Mouse (Mus musculus): Measurements from ENCODE around the gene Daxx. TPM values are rescaled to one million over a fixed set of nuclear protein-coding genes. Genes with fewer than 3 reads are reported as not detected.

Gene Daxx
- polyA plus RNA-seq, 1 experiment from 2014 or later, result 66.8 TPM

DNA sequence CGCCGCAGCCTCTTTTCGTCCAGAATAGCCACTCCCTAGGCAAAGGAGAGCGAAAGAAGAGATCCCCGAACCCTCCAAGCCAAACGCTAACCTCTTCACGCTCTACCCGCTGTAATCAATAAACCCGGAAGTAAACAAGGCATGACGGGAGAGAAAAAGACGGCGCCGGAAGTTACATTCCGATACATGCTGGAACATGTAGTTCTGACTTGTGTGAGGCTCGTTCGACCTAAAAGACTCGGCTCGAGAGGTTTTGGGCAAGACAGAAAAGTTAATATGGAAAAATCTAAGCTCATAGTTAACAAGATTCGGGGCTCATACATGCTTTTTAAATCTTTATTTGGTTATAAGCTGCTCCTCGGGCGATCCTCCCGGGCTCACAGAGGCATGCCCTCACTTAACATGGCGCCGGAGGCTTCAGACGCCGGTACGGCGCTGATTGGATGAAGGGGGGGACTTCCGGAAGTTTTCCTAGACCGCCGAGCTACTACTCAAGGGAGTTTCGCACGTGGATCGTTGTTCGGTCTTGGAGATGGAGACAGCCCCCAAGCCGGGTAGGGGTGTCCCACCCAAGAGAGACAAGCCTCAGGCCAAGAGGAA is 31.1 kb downstream of the Daxx start, which contains the start of the genes Pfdn6 and Wdr46:
Gene Pfdn6, minus strand, starts transcription at position 138 of the 600 bp plus-strand sequence.
Gene Wdr46, plus strand, starts transcription at position 455 of the 600 bp plus-strand sequence.
- DNase-seq (ENCODE audit: low spot score) (peak; percentile 87), ATAC-seq (ENCODE audit: insufficient number of reproducible peaks, low FRiP score, low TSS enrichment, low read depth) (peak; percentile 78)
- peak within 1 kb of the TSS; percentile 96 for H3K4me2 ChIP-seq (ENCODE audit: low read depth, severe bottlenecking)
- H3K27me3 ChIP-seq (ENCODE audit: control insufficient read depth, insufficient read depth, low read length), result no peaks in the 10 kb centered on the region
- peak within 1 kb of the TSS; percentile 73 for H3K9ac ChIP-seq (ENCODE audit: low read length)
- peaks cover 23% of the 10 kb centered on the region for H3K36me3 ChIP-seq (ENCODE audit: control insufficient read depth, insufficient read depth, low read length)
- peaks cover 11% of the 10 kb centered on the region for H3K4me1 ChIP-seq (ENCODE audit: control insufficient read depth, insufficient read depth, low read length)
- no peaks in the 10 kb centered on the region for H3K9me3 ChIP-seq (ENCODE audit: control insufficient read depth, low read length)
- no peak within 1 kb of the TSS for H3K27ac ChIP-seq (replicated peaks; ENCODE audit: low read depth, low read length)
- WGBS, result under 1% methylated on average over 36 of the region's 36 CpGs
- peak within 1 kb of the TSS; percentile 93 for H3K4me3 ChIP-seq (ENCODE audit: low read depth, low read length)

DNA sequence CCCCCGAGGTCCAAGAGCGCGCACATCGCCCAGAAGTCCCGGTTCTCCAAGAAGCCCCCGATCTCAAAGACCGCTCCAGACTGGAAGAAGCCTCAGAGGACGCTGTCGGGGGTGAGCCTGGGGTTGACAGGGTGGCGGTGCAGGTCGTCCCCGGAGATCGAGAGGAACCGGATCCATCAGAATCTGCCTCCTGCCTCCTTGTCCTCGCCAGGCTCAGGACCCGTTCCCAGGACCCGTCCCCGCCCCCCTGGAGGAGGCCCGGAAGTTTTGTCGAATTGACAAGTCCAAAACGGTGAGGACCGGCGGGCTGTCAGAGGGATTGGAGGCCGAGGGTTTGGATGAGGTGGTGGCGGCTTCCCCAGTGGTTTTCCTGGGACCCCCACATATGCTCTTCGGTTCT is 31.8 kb downstream of the Daxx start:
- Histone ChIP-seq H3K9me3 (ENCODE audit: control insufficient read depth, low read length) (no peaks in the 10 kb centered on the region), H3K4me3 (ENCODE audit: low read depth, low read length) (peak overlapping the region; percentile 93), H3K27me3 (ENCODE audit: control insufficient read depth, insufficient read depth, low read length) (no peaks in the 10 kb centered on the region), H3K4me2 (ENCODE audit: low read depth, severe bottlenecking) (peak overlapping the region; percentile 96), H3K36me3 (ENCODE audit: control insufficient read depth, insufficient read depth, low read length) (peaks cover 19% of the 10 kb centered on the region), H3K4me1 (ENCODE audit: control insufficient read depth, insufficient read depth, low read length) (peaks cover 11% of the 10 kb centered on the region), H3K27ac (replicated peaks; ENCODE audit: low read depth, low read length) (no peak overlapping the region), H3K9ac (ENCODE audit: low read length) (peak overlapping the region; percentile 73)
- 0 out of 2 replicates have a peak, but pooled peaks have one; percentile 24 for ATAC-seq (ENCODE audit: insufficient number of reproducible peaks, low FRiP score, low TSS enrichment, low read depth)
- DNase-seq (ENCODE audit: low spot score), result no peak
- 3% methylated on average over 26 of the region's 26 CpGs for WGBS

DNA sequence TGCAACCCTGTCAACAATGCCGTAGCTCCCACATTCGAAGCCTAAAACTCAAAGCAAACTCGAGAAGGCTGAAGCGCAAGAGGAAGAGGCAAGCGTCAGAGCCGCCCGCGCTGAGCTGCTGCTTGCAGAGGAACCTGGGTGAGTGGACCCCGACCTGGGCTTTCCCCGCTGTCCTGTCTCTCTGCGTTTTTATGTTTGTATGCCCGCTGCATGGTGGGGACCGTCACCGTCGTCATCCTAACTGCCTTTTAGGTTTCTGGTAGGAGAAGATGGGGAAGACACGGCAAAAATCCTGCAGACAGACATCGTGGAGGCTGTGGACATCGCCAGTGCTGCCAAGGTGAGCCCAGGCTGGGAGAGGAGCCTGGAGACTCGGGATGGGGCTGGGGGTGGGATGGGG is 32.2 kb downstream of the Daxx start:
- no peak for ATAC-seq (ENCODE audit: insufficient number of reproducible peaks, low FRiP score, low TSS enrichment, low read depth)
- Histone ChIP-seq H3K36me3 (ENCODE audit: control insufficient read depth, insufficient read depth, low read length) (peaks cover 19% of the 10 kb centered on the region), H3K9ac (ENCODE audit: low read length) (peak overlapping the region; percentile 73), H3K27me3 (ENCODE audit: control insufficient read depth, insufficient read depth, low read length) (no peaks in the 10 kb centered on the region), H3K4me1 (ENCODE audit: control insufficient read depth, insufficient read depth, low read length) (peaks cover 11% of the 10 kb centered on the region), H3K4me3 (ENCODE audit: low read depth, low read length) (peak overlapping the region; percentile 93), H3K9me3 (ENCODE audit: control insufficient read depth, low read length) (no peaks in the 10 kb centered on the region), H3K27ac (replicated peaks; ENCODE audit: low read depth, low read length) (no peak overlapping the region), H3K4me2 (ENCODE audit: low read depth, severe bottlenecking) (peak overlapping the region; percentile 96)
- 61% methylated on average over 19 of the region's 19 CpGs for WGBS
- no peak for DNase-seq (ENCODE audit: low spot score)

DNA sequence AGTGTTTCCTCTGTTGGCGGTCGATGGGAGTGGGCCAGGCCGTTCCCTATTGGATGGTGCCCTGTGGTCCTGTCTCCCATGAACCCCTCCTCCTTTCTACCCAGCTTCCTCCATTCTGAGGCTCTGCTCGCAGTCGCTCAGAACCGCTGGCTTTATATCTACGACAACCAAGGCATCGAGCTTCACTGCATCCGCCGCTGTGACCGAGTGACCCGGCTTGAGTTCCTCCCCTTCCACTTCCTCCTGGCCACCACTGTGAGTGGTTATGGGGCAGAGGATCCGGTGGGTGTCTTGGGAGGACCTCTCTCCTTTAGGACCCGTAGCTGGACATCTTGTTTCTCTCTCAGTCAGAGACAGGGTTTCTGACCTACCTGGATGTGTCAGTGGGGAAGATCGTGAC is 34.2 kb downstream of the Daxx start:
- no peak overlapping the region for H3K9ac ChIP-seq (ENCODE audit: low read length)
- no peaks in the 10 kb centered on the region for H3K9me3 ChIP-seq (ENCODE audit: control insufficient read depth, low read length)
- no peak overlapping the region for H3K4me3 ChIP-seq (ENCODE audit: low read depth, low read length)
- no peak overlapping the region for H3K27ac ChIP-seq (replicated peaks; ENCODE audit: low read depth, low read length)
- peaks cover 11% of the 10 kb centered on the region for H3K4me1 ChIP-seq (ENCODE audit: control insufficient read depth, insufficient read depth, low read length)
- ATAC-seq (ENCODE audit: insufficient number of reproducible peaks, low FRiP score, low TSS enrichment, low read depth) (no peak), DNase-seq (ENCODE audit: low spot score) (no peak)
- peaks cover 17% of the 10 kb centered on the region for H3K36me3 ChIP-seq (ENCODE audit: control insufficient read depth, insufficient read depth, low read length)
- no peak overlapping the region for H3K4me2 ChIP-seq (ENCODE audit: low read depth, severe bottlenecking)
- 94% methylated on average over 15 of the region's 15 CpGs for WGBS
- H3K27me3 ChIP-seq (ENCODE audit: control insufficient read depth, insufficient read depth, low read length), result no peaks in the 10 kb centered on the region

DNA sequence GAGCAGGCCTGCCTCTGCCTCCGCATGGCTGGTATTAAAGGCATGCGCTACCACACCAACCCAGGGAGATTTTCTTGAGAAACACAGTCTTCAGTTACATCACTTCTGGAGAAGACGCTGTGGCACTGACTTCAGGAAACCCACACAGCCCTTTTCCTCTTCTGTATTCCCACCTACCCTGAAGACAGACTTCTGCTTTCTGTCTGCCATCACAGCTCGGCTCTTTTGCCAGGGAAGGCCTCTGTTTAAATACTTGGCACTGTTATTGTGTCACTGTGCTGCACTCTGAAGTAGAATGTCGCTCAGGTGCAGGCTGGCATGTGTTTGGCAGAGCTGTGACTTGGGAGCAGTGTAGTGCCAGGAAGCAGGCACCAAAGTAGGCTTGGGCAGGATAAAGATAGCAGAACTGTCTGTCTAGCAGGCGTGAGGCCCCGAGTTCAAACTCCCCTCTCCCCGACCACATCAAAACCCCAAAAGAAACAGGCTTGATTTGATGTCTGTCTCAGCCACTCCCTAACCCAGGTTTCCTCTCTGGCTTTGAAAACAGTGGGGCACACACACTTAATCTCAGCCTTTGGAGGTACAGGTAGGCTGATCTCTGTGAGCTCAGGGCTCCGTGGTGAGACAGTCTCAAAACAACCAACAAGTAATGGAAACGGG is 38.3 kb downstream of the Daxx start:
- H3K9me3 ChIP-seq (ENCODE audit: control insufficient read depth, low read length), result no peaks in the 10 kb centered on the region
- ATAC-seq (ENCODE audit: insufficient number of reproducible peaks, low FRiP score, low TSS enrichment, low read depth) (no peak), DNase-seq (ENCODE audit: low spot score) (no peak)
- WGBS, result 90% methylated on average over 10 of the region's 10 CpGs
- no peaks in the 10 kb centered on the region for H3K27me3 ChIP-seq (ENCODE audit: control insufficient read depth, insufficient read depth, low read length)
- H3K4me1 ChIP-seq (ENCODE audit: control insufficient read depth, insufficient read depth, low read length), result peaks cover 18% of the 10 kb centered on the region
- H3K4me3 ChIP-seq (ENCODE audit: low read depth, low read length), result no peak overlapping the region
- peaks cover 17% of the 10 kb centered on the region for H3K36me3 ChIP-seq (ENCODE audit: control insufficient read depth, insufficient read depth, low read length)
- no peak overlapping the region for H3K9ac ChIP-seq (ENCODE audit: low read length)
- H3K27ac ChIP-seq (replicated peaks; ENCODE audit: low read depth, low read length), result no peak overlapping the region
- no peak overlapping the region for H3K4me2 ChIP-seq (ENCODE audit: low read depth, severe bottlenecking)

DNA sequence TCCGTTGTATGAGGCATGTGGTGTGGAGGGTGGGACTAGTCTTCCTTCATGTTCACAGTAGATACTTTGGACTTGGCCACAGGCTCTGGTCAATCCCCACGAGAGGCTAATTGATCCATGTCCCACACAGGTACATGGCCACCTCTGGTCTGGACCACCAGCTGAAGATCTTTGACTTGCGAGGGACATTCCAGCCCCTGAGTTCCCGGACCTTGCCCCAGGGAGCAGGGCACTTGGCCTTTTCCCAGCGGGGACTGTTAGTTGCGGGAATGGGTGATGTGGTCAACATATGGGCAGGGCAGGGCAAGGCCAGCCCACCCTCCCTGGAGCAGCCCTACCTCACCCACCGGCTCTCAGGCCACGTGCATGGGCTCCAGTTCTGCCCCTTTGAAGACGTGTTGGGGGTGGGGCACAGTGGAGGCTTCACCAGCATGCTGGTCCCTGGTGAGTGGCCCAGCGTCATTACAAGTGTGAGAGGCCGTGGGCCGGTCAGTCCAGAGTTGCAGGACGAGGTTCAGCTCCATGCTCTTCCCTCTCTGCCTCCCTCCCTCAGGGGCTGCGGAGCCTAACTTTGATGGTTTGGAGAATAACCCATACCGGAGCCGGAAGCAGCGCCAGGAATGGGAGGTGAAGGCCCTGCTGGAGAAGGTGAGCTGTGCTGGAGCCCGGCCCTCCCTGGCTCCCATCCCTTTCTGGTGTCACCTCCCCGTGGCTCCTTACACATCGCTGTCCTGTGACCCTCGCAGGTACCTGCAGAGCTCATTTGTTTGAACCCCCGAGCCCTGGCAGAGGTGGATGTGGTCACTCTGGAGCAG is 39.1 kb downstream of the Daxx start:
- H3K4me3 ChIP-seq (ENCODE audit: low read depth, low read length), result no peak overlapping the region
- no peaks in the 10 kb centered on the region for H3K27me3 ChIP-seq (ENCODE audit: control insufficient read depth, insufficient read depth, low read length)
- H3K4me2 ChIP-seq (ENCODE audit: low read depth, severe bottlenecking), result no peak overlapping the region
- ATAC-seq (ENCODE audit: insufficient number of reproducible peaks, low FRiP score, low TSS enrichment, low read depth), result no peak
- 82% methylated on average over 22 of the region's 22 CpGs for WGBS
- H3K36me3 ChIP-seq (ENCODE audit: control insufficient read depth, insufficient read depth, low read length), result peaks cover 20% of the 10 kb centered on the region
- peaks cover 26% of the 10 kb centered on the region for H3K4me1 ChIP-seq (ENCODE audit: control insufficient read depth, insufficient read depth, low read length)
- no peaks in the 10 kb centered on the region for H3K9me3 ChIP-seq (ENCODE audit: control insufficient read depth, low read length)
- no peak overlapping the region for H3K9ac ChIP-seq (ENCODE audit: low read length)
- no peak for DNase-seq (ENCODE audit: low spot score)
- no peak overlapping the region for H3K27ac ChIP-seq (replicated peaks; ENCODE audit: low read depth, low read length)

DNA sequence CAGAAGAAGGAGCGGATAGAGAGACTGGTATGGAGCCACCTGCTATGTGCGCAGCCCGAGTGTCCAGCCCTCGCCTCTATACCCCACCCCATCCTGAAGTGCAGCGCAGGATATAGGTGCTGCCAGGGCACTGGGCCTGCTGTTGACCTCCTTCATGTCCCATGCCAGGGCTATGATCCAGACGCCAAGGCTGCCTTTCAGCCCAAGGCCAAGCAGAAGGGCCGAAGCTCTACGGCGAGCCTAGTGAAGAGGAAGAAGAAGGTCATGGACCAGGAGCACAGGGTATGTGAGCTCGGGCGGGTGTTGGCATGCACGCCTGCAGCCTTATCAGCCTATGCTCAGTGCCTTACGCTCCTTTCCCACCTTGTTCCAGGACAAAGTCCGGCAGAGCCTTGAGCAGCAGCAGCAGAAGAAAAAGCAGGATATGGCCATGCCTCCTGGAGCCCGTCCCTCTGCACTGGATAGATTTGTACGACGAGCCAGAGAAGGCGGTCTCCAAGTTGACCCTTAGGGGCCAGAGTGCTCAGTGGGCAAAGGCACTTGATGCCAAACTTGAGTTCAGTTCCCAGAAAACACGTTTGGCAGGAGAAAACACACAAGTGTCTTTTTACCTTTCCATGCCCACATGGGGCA is 39.8 kb downstream of the Daxx start:
- Histone ChIP-seq H3K4me3 (ENCODE audit: low read depth, low read length) (no peak overlapping the region), H3K4me2 (ENCODE audit: low read depth, severe bottlenecking) (no peak overlapping the region), H3K4me1 (ENCODE audit: control insufficient read depth, insufficient read depth, low read length) (peaks cover 33% of the 10 kb centered on the region), H3K27me3 (ENCODE audit: control insufficient read depth, insufficient read depth, low read length) (no peaks in the 10 kb centered on the region), H3K9ac (ENCODE audit: low read length) (no peak overlapping the region), H3K36me3 (ENCODE audit: control insufficient read depth, insufficient read depth, low read length) (peaks cover 22% of the 10 kb centered on the region), H3K27ac (replicated peaks; ENCODE audit: low read depth, low read length) (no peak overlapping the region), H3K9me3 (ENCODE audit: control insufficient read depth, low read length) (no peaks in the 10 kb centered on the region)
- ATAC-seq (ENCODE audit: insufficient number of reproducible peaks, low FRiP score, low TSS enrichment, low read depth) (no peak), DNase-seq (ENCODE audit: low spot score) (no peak)
- WGBS, result 92% methylated on average over 19 of the region's 19 CpGs

DNA sequence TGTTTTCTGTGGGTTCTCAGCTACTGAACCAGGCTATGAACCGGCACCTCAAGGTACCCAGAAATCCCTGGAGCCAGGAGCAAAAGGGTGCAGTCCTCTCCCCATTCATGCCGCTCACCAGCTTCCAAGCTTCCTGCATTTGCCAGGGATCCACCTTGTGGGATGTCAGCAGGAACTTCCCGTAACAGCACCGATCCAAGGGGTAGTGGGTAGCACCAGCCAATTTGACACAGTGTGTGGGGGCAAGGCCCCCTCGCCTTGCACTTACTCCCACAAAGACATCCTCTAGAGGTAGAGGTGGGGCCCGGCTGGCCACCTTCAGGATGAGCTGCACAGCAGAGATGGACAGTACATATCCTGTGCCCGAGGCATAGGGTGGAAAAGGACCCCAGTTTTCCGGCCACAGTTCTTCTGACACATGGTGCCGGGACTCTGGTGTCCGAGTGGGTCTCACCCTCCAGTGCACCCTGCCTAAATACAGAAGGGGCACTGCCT is 41.0 kb downstream of the Daxx start:
- 79% methylated on average over 10 of the region's 10 CpGs for WGBS

More for the DNA sequence above, 41.0 kb downstream of the Daxx start:
- Histone ChIP-seq H3K9ac (ENCODE audit: low read length) (no peak overlapping the region), H3K4me2 (ENCODE audit: low read depth, severe bottlenecking) (peak overlapping the region; percentile 86), H3K36me3 (ENCODE audit: control insufficient read depth, insufficient read depth, low read length) (peaks cover 17% of the 10 kb centered on the region), H3K27me3 (ENCODE audit: control insufficient read depth, insufficient read depth, low read length) (no peaks in the 10 kb centered on the region), H3K9me3 (ENCODE audit: control insufficient read depth, low read length) (no peaks in the 10 kb centered on the region), H3K4me1 (ENCODE audit: control insufficient read depth, insufficient read depth, low read length) (peaks cover 40% of the 10 kb centered on the region), H3K4me3 (ENCODE audit: low read depth, low read length) (peak overlapping the region; percentile 44; the same call in 1 of the 2 replicates), H3K27ac (replicated peaks; ENCODE audit: low read depth, low read length) (0 out of 2 replicates have a peak overlapping the region, but pooled peaks have one; percentile 89)
- ATAC-seq (ENCODE audit: insufficient number of reproducible peaks, low FRiP score, low TSS enrichment, low read depth) (no peak), DNase-seq (ENCODE audit: low spot score) (no peak)
